Mouse (Mus musculus) liver, adult 2 months (tissue): ENCODE results near the gene Akip1.

Experiments
- CTCF ChIP-seq: fragments of 200-500 bp; IDR thresholded peaks from 2 replicates; pipeline ENCODE4 v1.5.1; 2011; ENCODE audit warnings: low read depth, low read length, control low read depth
- POLR2A ChIP-seq: fragments of 200-500 bp; IDR thresholded peaks from 2 replicates; pipeline ENCODE4 v1.6.1; 2011; ENCODE audit warnings: low read length, control low read depth; ENCODE audit not compliant: insufficient read depth; ENCODE audit errors: extremely low read depth

DNA sequence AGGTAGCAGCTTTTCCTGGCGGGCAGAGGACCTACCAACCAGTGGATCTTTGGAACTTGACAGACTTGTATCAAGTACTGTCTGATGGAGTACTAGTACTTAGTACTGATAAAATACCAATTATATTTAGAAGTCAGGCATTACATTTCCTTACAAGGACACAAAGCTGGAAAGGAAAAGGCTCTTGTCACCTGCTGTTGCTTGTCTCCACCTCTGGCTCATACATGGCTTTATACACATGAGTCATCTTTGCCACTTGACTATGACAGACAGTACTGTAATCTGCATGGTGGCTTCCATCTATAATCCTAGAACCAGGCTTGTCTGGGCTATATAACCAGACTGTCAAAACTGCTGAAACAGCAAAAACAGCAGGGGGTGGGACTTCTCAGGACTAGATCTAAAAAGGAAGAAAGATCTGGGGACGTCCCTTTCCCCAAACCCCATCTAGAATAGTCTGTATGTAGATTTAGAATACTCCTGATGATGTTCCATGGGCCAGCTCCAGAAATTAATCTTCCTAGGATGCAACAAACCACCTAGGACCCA lies 10.0 kb downstream of the Akip1 start:
- TF ChIP-seq POLR2A (no peak), CTCF (no peak)
